21 mouse cellular contexts compared by ENCODE assay signal in the genomic region with DNA sequence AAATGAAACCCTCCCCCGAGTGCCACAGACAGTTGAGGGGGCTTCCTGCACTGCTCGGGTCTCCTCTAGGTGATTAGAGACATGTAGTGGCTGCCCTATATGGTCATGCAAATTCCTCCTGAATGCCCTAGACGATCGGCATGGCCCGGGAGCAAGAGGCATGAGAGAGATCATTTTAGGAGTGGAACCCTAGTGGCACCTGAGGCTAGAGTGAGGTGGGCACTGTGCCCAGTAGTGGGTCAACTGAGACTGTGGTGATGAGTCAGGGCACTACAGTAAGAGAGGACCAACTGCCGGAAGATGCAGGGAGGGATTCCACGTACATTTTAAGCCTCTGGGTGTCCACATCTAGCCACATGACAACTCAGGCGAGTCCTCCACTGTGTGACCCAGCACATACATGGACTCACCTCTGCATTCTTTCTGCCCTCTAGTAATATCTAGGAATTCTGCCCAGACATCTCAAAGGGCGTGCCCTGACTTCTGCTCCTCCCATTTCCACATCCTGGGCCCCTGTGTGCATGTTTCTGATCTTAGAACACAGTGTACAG. TPM values are rescaled to one million over a fixed set of nuclear protein-coding genes. Genes with fewer than 3 reads are reported as not detected.
"Had no signal": no experiment of that assay in that cellular context is flagged by ENCODE, and none has a peak within 500 bp of the region (broad histone marks: within the 10 kb centered on the region; RNA-seq: fewer than 3 reads in every experiment).

No protein-coding gene starts in this region.

- H3K27ac ChIP-seq: lung, embryonic 15.5 days; macrophage; midbrain, embryonic 13.5 days; midbrain, embryonic 15.5 days; neural tube, embryonic 12.5 days had no signal

- H3K9ac ChIP-seq: liver, postnatal 0 days; lung, embryonic 15.5 days; midbrain, embryonic 13.5 days; midbrain, embryonic 15.5 days; neural tube, embryonic 12.5 days had no signal

- H3K4me1 ChIP-seq: lung, embryonic 15.5 days; megakaryocyte, embryonic 14.5 days; midbrain, embryonic 13.5 days; midbrain, embryonic 15.5 days; neural tube, embryonic 12.5 days had no signal

- H3K27me3 ChIP-seq: lung, embryonic 15.5 days; megakaryocyte, embryonic 14.5 days; midbrain, embryonic 13.5 days; midbrain, embryonic 15.5 days; neural tube, embryonic 12.5 days had no signal

- H3K9me3 ChIP-seq: lung, embryonic 15.5 days; midbrain, embryonic 13.5 days; midbrain, embryonic 15.5 days; neural tube, embryonic 12.5 days had no signal

- H3K4me2 ChIP-seq: lung, embryonic 15.5 days; midbrain, embryonic 11.5 days; midbrain, embryonic 13.5 days; midbrain, embryonic 15.5 days; neural tube, embryonic 12.5 days had no signal

- ATAC-seq: liver, postnatal 0 days; lung, postnatal 0 days; midbrain, embryonic 13.5 days; midbrain, embryonic 15.5 days had no signal

- DNase-seq: liver, postnatal 0 days; lung, adult 2 months; retina, postnatal 1 day; right cerebral cortex, adult 18-20 months; right cerebral cortex, postnatal 25 days; right cerebral cortex, postnatal 4 days; spleen, adult 18-20 months; thymus, adult 18-20 months; thymus, postnatal 14 days; thymus, postnatal 36 days had no signal

- H3K36me3 ChIP-seq: lung, embryonic 15.5 days; midbrain, embryonic 13.5 days; midbrain, embryonic 15.5 days; neural tube, embryonic 12.5 days had no signal

- H3K4me3 ChIP-seq: lung, embryonic 15.5 days; megakaryocyte, embryonic 14.5 days; midbrain, embryonic 13.5 days; midbrain, embryonic 15.5 days; neural tube, embryonic 12.5 days had no signal

RNA-seq across cellular contexts. Expression of a gene that starts 42.1 kb away (rescaled TPM):
- total RNA-seq: megakaryocyte progenitor cell, adult 5-6 weeks; monocyte, adult 5-6 weeks; neutrophil, adult 5-6 weeks had no signal
- polyA plus RNA-seq: macrophage had no signal
